ENCODE assay signal across 27 mouse cellular contexts in the genomic region with DNA sequence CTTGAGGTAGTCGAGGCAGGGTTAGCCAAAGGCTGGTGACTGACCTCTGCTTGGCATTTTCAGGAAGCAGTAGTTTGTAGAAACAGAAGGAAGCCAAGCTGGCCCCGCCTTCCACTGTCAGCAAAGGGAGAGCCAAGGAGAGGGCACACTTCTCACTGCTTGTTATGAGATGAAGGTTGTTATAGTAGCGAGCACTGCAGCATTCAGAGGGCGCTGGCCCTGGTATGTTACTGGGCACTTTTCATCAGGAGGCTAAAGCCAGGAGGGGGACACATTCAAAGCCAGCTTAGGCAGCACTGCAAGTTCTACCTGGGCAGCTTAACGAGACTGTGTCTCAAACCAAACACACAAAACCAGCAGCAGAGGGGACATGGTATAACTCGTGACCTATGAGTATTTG. TPM values are rescaled to one million over a fixed set of nuclear protein-coding genes. Genes with fewer than 3 reads are reported as not detected.
"Had no signal": no experiment of that assay in that cellular context is flagged by ENCODE, and none has a peak within 500 bp of the region (broad histone marks: within the 10 kb centered on the region; RNA-seq: fewer than 3 reads in every experiment).

No protein-coding gene starts in this region.

- H3K36me3 ChIP-seq: heart, embryonic 10.5 days; heart, embryonic 12.5 days; hindbrain, embryonic 13.5 days; hindbrain, embryonic 15.5 days; kidney, embryonic 15.5 days; limb, embryonic 10.5 days; limb, embryonic 12.5 days; liver, embryonic 13.5 days; liver, embryonic 15.5 days had no signal

- ATAC-seq: forebrain, postnatal 0 days; hindbrain, postnatal 0 days had no signal

- H3K4me2 ChIP-seq: heart, embryonic 12.5 days; hindbrain, embryonic 13.5 days; hindbrain, embryonic 15.5 days; kidney, embryonic 15.5 days; limb, embryonic 12.5 days; liver, embryonic 11.5 days; liver, embryonic 13.5 days; liver, embryonic 15.5 days had no signal

- H3K27ac ChIP-seq: heart, embryonic 10.5 days; hindbrain, embryonic 13.5 days; hindbrain, embryonic 15.5 days; hindbrain, postnatal 0 days; kidney, embryonic 15.5 days; left cerebral cortex, adult 2 months; limb, embryonic 10.5 days; limb, embryonic 12.5 days; liver, embryonic 13.5 days; liver, embryonic 15.5 days had no signal

- H3K4me1 ChIP-seq: hindbrain, embryonic 13.5 days; hindbrain, embryonic 15.5 days; limb, embryonic 10.5 days; limb, embryonic 12.5 days; liver, embryonic 13.5 days; liver, embryonic 15.5 days had no signal

- H3K9ac ChIP-seq: forebrain, postnatal 0 days; heart, embryonic 12.5 days; hindbrain, embryonic 13.5 days; hindbrain, embryonic 15.5 days; kidney, embryonic 15.5 days; limb, embryonic 12.5 days; liver, embryonic 13.5 days; liver, embryonic 15.5 days had no signal

- H3K4me3 ChIP-seq: heart, embryonic 10.5 days; heart, embryonic 12.5 days; hindbrain, embryonic 13.5 days; hindbrain, embryonic 15.5 days; kidney, embryonic 15.5 days; left cerebral cortex, adult 2 months; limb, embryonic 10.5 days; limb, embryonic 12.5 days; liver, embryonic 13.5 days; liver, embryonic 15.5 days had no signal

- DNase-seq: forebrain, postnatal 0 days; gastrocnemius, postnatal 14 days; gastrocnemius, postnatal 36 days; heart, adult 18-20 months; heart, postnatal 10 days; heart, postnatal 36 days; kidney, adult 11 months; kidney, adult 9 months; kidney, postnatal 10 days; kidney, postnatal 36 days; layer of hippocampus, adult 9-11 months; liver; liver, embryonic 13.5 days had no signal

- H3K27me3 ChIP-seq: heart, embryonic 12.5 days; hindbrain, embryonic 13.5 days; hindbrain, embryonic 15.5 days; kidney, embryonic 15.5 days; limb, embryonic 12.5 days; liver, embryonic 13.5 days; liver, embryonic 15.5 days had no signal

- H3K9me3 ChIP-seq: heart, embryonic 10.5 days; heart, embryonic 12.5 days; hindbrain, embryonic 13.5 days; hindbrain, embryonic 15.5 days; kidney, embryonic 15.5 days; limb, embryonic 10.5 days; limb, embryonic 12.5 days; liver, embryonic 13.5 days; liver, embryonic 15.5 days had no signal

RNA-seq across cellular contexts. Expression of gene Slc5a11, which starts 7.0 kb away (rescaled TPM):
- total RNA-seq: gastrocnemius, adult 18-20 months; gastrocnemius, adult 8-10 months; gastrocnemius, postnatal 14 days; gastrocnemius, postnatal 36 days; heart, adult 18-20 months; heart, adult 8-10 months; heart, postnatal 10 days; heart, postnatal 36 days had no signal
